Mouse (Mus musculus) neural tube, embryonic 10.5 days (tissue): ENCODE results near the gene Ptpn13.

Experiments
- DNase-seq: peaks from one replicate; pipeline ENCODE4 v3.0.0-alpha.2; 2017; ENCODE audit warnings: low spot score; ENCODE audit errors: extremely low spot score

Ptpn13 gene

GRCm38 (mm10) chr5:103516555-103516954 lies 91.6 kb downstream of the Ptpn13 start:
- DNase-seq = no peak

- DNase-seq = no peak
Measured at GRCm38 (mm10) chr5:103517641-103518040, 92.6 kb downstream of the Ptpn13 start.

- no peak for DNase-seq
Measured at GRCm38 (mm10) chr5:103518797-103519468, 93.9 kb downstream of the Ptpn13 start.

GRCm38 (mm10) chr5:103522371-103522770 lies 97.4 kb downstream of the Ptpn13 start:
- DNase-seq = no peak

- no peak for DNase-seq
Measured at GRCm38 (mm10) chr5:103526668-103527436, 101.9 kb downstream of the Ptpn13 start.

GRCm38 (mm10) chr5:103527437-103527718 lies 102.4 kb downstream of the Ptpn13 start:
- DNase-seq = no peak

GRCm38 (mm10) chr5:103530214-103530613 lies 105.2 kb downstream of the Ptpn13 start:
- no peak for DNase-seq

- DNase-seq = no peak
Measured at GRCm38 (mm10) chr5:103532841-103533390, 107.9 kb downstream of the Ptpn13 start.

- no peak for DNase-seq
Measured at GRCm38 (mm10) chr5:103534454-103534853, 109.5 kb downstream of the Ptpn13 start.

GRCm38 (mm10) chr5:103537429-103537828 lies 112.4 kb downstream of the Ptpn13 start:
- DNase-seq = no peak

GRCm38 (mm10) chr5:103540612-103541011 lies 115.6 kb downstream of the Ptpn13 start:
- no peak for DNase-seq

- DNase-seq = no peak
Measured at GRCm38 (mm10) chr5:103541136-103541535, 116.1 kb downstream of the Ptpn13 start.

GRCm38 (mm10) chr5:103541542-103541941 lies 116.5 kb downstream of the Ptpn13 start:
- no peak for DNase-seq

GRCm38 (mm10) chr5:103545381-103546000 lies 120.5 kb downstream of the Ptpn13 start:
- DNase-seq = no peak

- no peak for DNase-seq
Measured at GRCm38 (mm10) chr5:103554769-103555168, 129.8 kb downstream of the Ptpn13 start.

- DNase-seq = no peak
Measured at GRCm38 (mm10) chr5:103560546-103560945, 135.6 kb downstream of the Ptpn13 start.

- DNase-seq = no peak
Measured at GRCm38 (mm10) chr5:103568034-103568433, 143.0 kb downstream of the Ptpn13 start.

GRCm38 (mm10) chr5:103569446-103569845 lies 144.5 kb downstream of the Ptpn13 start:
- DNase-seq = no peak

- DNase-seq = no peak
Measured at GRCm38 (mm10) chr5:103579680-103580420, 154.9 kb downstream of the Ptpn13 start.

GRCm38 (mm10) chr5:103587219-103587618 lies 162.2 kb downstream of the Ptpn13 start:
- DNase-seq = peak; percentile 19

GRCm38 (mm10) chr5:103591846-103592245 lies 166.9 kb downstream of the Ptpn13 start:
- DNase-seq = no peak

- DNase-seq = no peak
Measured at GRCm38 (mm10) chr5:103592706-103593105, 167.7 kb downstream of the Ptpn13 start.
